Mouse (Mus musculus): ENCODE measurements around the gene Eef1akmt1.

Gene Eef1akmt1

DNA sequence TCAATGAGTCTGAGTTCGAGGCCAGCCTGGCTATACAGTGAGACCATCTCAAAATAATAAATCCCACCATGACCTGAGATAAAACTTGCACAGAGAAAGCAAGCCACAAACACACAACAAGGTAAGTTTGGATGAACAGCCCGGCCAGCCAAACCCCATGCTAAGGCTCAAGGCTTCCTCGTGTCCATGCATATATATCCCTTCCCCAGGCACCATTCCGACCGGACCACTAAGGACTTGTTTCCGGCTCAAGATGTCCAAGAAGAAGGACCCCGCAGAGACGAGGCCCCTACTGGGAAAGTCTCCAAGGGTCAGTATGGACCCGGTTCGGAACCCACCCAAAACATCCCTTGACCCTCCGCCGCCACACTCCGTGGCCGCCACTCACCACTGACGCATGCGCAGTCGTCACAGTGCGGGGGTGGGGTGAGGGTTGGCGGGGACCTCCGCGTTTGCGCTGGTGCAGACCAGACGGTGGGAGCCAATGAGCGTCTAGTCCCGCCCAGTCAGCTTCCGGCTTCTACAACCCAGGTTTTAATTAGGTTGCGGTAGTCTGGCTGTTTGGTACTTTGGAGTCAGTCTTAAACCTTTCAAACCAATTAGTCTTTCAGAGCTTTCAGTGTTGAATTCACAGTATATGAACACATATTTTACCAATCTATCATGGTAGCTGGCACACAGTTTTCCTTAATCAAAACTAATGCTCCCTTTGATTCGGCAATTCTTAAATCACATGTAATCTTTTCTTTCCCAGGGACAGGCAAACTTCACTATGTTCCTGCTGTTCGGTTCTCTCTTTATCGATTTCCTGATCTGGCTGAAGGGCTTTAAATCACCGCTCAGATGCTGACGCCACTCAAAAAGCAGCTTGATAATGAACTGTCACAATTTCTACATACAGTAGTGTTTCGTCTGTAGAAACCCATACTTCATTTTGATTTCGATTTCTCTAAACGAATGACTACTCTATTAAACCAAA, at the start of gene Eef1akmt1:
Eef1akmt1 (minus strand) TSS at position 458 of the 979 bp plus-strand sequence.
- Histone ChIP-seq H3K4me1 (replicated peaks; ENCODE audit: low read depth, low read length) (peaks cover 47% of the 10 kb centered on the region), H3K27me3 (ENCODE audit: insufficient read depth, low read length) (no peaks in the 10 kb centered on the region), H3K36me3 (ENCODE audit: insufficient read depth, low read length) (peaks cover 14% of the 10 kb centered on the region), H3K4me3 (replicated peaks; ENCODE audit: low read length) (peak within 1 kb of the TSS; percentile 91), H3K9me3 (ENCODE audit: low read length) (no peaks in the 10 kb centered on the region)
- no peak for TF ChIP-seq NANOG (IDR thresholded peaks at IDR 0.05; ENCODE audit: borderline replicate concordance, low read length)
- TF ChIP-seq POU5F1 (IDR thresholded peaks at IDR 0.05; ENCODE audit: borderline replicate concordance, low read length), result no peak
- TF ChIP-seq CTCF (conservative IDR thresholded peaks at IDR 0.05; ENCODE audit: low read length), result no peak

DNA sequence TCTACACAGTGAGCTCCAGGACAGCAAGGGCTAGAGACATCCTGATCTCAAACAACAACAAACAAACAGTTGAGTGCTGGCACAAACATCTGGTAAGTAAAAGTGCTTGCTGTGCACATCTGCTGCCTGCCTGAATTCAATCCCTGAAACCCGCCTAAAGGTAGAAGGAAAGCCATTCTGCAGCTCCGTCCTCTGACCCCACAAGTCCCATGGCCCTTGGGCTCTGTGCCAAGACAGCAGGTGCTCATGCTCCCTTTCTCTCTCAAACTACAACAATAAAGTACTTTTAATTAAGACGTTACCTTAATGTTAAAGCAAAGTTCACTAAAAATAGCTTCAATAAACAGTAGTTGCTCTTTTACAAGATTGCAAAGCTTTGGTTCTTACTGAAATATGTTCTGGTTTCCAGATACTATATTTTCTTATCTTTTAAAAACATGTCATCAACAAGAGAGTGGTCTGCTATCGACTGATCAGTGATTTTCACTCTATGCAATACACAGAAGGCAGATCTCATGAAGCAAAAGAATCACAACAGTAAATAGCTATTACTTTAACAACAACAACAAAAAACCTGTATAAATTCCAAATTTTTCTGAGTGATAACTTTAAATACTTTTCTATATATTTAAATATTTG, 49.3 kb upstream of the Eef1akmt1 start:
- H3K36me3 ChIP-seq (ENCODE audit: insufficient read depth, low read length), result peaks cover 82% of the 10 kb centered on the region
- peaks cover 44% of the 10 kb centered on the region for H3K4me1 ChIP-seq (replicated peaks; ENCODE audit: low read depth, low read length)
- no peak for TF ChIP-seq CTCF (conservative IDR thresholded peaks at IDR 0.05; ENCODE audit: low read length)
- TF ChIP-seq POU5F1 (IDR thresholded peaks at IDR 0.05; ENCODE audit: borderline replicate concordance, low read length), result no peak
- no peak for TF ChIP-seq NANOG (IDR thresholded peaks at IDR 0.05; ENCODE audit: borderline replicate concordance, low read length)

DNA sequence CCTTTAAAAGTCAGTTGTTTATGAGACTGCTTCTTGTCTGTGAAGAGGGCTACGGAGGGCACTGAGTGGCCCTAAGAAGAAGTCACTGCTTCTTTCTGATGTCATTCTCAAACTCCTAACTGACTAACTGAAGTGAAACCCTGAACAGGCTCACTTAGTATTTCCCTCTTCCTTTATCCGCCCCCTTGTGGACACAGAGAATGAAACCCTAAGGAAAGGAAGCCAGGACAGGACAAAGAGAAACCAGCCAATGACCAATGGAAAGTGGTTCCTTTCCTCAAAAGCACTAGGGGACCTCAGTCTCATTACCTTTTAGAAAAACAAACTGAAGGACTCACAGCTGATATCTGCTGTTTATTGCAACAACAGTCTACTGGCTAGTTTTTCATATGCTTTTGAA, 48.1 kb upstream of the Eef1akmt1 start:
- H3K27me3 ChIP-seq (ENCODE audit: insufficient read depth, low read length), result no peaks in the 10 kb centered on the region
- no peak overlapping the region for H3K4me3 ChIP-seq (replicated peaks; ENCODE audit: low read length)
- H3K4me1 ChIP-seq (replicated peaks; ENCODE audit: low read depth, low read length), result peaks cover 44% of the 10 kb centered on the region
- H3K36me3 ChIP-seq (ENCODE audit: insufficient read depth, low read length), result peaks cover 80% of the 10 kb centered on the region
- no peak for TF ChIP-seq NANOG (IDR thresholded peaks at IDR 0.05; ENCODE audit: borderline replicate concordance, low read length)
- TF ChIP-seq CTCF (conservative IDR thresholded peaks at IDR 0.05; ENCODE audit: low read length), result peak; percentile 34; the same call in 1 of the 2 replicates
- no peaks in the 10 kb centered on the region for H3K9me3 ChIP-seq (ENCODE audit: low read length)

More for the DNA sequence above, 49.3 kb upstream of the Eef1akmt1 start:
- H3K27me3 ChIP-seq (ENCODE audit: insufficient read depth, low read length), result no peaks in the 10 kb centered on the region
- H3K9me3 ChIP-seq (ENCODE audit: low read length), result no peaks in the 10 kb centered on the region
- H3K4me3 ChIP-seq (replicated peaks; ENCODE audit: low read length), result no peak overlapping the region

DNA sequence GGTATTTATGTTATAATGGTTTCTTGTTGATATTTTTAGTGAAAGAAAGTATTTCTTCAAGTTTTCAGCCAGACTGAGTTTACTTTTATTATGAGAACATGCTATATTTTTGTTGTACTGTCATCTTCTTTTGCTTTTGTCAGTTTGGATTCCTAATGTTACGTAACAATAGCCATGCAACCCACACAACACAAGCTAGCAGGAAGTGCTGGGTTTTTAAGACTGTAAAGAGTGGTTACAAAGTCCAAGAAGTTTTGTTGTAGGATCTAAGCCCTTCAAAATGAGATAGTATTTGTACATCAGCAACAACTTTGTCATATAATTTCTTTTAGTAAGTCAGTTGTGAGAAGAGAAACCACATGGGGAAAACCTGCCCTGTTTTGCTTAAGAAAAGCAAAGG, 46.3 kb upstream of the Eef1akmt1 start:
- Histone ChIP-seq H3K4me3 (replicated peaks; ENCODE audit: low read length) (no peak overlapping the region), H3K4me1 (replicated peaks; ENCODE audit: low read depth, low read length) (peaks cover 44% of the 10 kb centered on the region), H3K27me3 (ENCODE audit: insufficient read depth, low read length) (no peaks in the 10 kb centered on the region), H3K9me3 (ENCODE audit: low read length) (no peaks in the 10 kb centered on the region), H3K36me3 (ENCODE audit: insufficient read depth, low read length) (peaks cover 74% of the 10 kb centered on the region)
- TF ChIP-seq CTCF (conservative IDR thresholded peaks at IDR 0.05; ENCODE audit: low read length) (no peak), POU5F1 (IDR thresholded peaks at IDR 0.05; ENCODE audit: borderline replicate concordance, low read length) (no peak), NANOG (IDR thresholded peaks at IDR 0.05; ENCODE audit: borderline replicate concordance, low read length) (no peak)

DNA sequence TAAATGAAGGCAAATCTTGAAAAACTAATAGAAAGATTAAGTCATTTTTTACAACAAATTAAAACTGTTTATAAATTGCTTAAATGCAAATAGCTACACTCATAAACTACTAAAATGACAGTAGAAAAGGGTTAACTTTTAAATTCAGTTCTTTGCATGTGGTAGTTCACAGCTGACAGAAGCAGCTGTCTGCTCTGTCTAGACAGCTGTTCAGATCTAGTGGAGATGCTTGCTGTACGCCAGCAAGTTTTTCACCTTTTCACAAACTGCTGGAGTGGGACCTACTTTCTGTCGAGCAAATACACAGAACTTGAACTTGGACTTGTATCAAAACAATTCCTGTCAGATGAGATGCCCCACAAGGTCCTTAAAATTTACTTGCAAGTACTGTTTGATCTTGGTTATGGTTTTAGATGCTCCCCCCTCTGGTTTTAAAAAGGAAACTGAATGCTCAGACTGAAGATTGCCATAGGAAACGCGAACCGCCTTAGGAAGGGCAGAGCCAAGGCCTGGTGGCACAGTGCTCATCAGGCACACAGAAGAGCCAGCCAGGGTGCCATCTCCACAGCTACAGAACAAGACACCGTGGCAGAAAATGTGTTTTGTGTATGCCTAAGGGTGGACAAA, 45.0 kb upstream of the Eef1akmt1 start:
- Histone ChIP-seq H3K36me3 (ENCODE audit: insufficient read depth, low read length) (peaks cover 69% of the 10 kb centered on the region), H3K9me3 (ENCODE audit: low read length) (no peaks in the 10 kb centered on the region), H3K4me1 (replicated peaks; ENCODE audit: low read depth, low read length) (peaks cover 42% of the 10 kb centered on the region), H3K4me3 (replicated peaks; ENCODE audit: low read length) (no peak overlapping the region), H3K27me3 (ENCODE audit: insufficient read depth, low read length) (no peaks in the 10 kb centered on the region)
- TF ChIP-seq POU5F1 (IDR thresholded peaks at IDR 0.05; ENCODE audit: borderline replicate concordance, low read length) (no peak), CTCF (conservative IDR thresholded peaks at IDR 0.05; ENCODE audit: low read length) (no peak), NANOG (IDR thresholded peaks at IDR 0.05; ENCODE audit: borderline replicate concordance, low read length) (no peak)

DNA sequence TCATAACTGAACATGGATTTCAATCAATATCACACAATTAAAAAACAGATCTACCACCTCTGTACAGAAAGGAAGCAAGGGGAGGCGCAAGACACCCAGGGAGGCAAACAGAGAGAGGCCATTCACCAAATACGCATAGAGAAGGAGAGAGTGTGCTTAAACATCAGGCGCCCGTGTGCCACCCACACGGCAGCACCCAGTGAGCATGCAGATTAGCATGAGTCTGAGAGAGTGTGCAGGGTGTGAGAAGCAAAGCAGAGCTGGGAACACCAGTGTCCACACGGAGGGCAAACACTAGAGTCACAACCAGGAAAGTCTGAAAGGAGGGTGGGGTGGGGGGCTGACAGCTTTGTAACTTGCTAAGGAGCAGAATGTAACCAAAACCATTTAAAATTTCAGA, 44.4 kb upstream of the Eef1akmt1 start:
- Histone ChIP-seq H3K27me3 (ENCODE audit: insufficient read depth, low read length) (no peaks in the 10 kb centered on the region), H3K9me3 (ENCODE audit: low read length) (no peaks in the 10 kb centered on the region), H3K36me3 (ENCODE audit: insufficient read depth, low read length) (peaks cover 73% of the 10 kb centered on the region), H3K4me1 (replicated peaks; ENCODE audit: low read depth, low read length) (peaks cover 45% of the 10 kb centered on the region), H3K4me3 (replicated peaks; ENCODE audit: low read length) (no peak overlapping the region)
- no peak for TF ChIP-seq CTCF (conservative IDR thresholded peaks at IDR 0.05; ENCODE audit: low read length)
- no peak for TF ChIP-seq POU5F1 (IDR thresholded peaks at IDR 0.05; ENCODE audit: borderline replicate concordance, low read length)
- no peak for TF ChIP-seq NANOG (IDR thresholded peaks at IDR 0.05; ENCODE audit: borderline replicate concordance, low read length)

DNA sequence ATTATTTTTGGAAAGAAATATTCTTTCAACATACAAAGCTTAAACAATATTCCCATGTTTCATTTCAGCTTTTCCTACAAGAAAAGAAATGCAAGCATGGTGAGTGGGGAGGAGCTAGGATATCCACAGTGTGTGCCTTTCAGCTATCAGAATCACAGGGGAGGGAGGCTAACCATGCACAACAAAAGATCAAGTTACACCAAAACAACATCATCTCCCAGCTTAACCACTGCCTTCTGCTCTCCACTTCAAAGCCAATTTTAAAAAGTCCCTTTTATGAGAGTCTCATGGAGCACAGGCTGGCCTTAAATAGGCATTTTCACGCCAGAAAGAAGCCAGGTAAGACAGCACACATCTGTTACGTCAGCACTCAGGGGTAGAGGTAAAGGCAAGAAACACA, 39.6 kb upstream of the Eef1akmt1 start:
- Histone ChIP-seq H3K4me3 (replicated peaks; ENCODE audit: low read length) (no peak overlapping the region), H3K9me3 (ENCODE audit: low read length) (no peaks in the 10 kb centered on the region), H3K36me3 (ENCODE audit: insufficient read depth, low read length) (peaks cover 71% of the 10 kb centered on the region), H3K27me3 (ENCODE audit: insufficient read depth, low read length) (no peaks in the 10 kb centered on the region), H3K4me1 (replicated peaks; ENCODE audit: low read depth, low read length) (peaks cover 36% of the 10 kb centered on the region)
- TF ChIP-seq POU5F1 (IDR thresholded peaks at IDR 0.05; ENCODE audit: borderline replicate concordance, low read length), result no peak
- TF ChIP-seq NANOG (IDR thresholded peaks at IDR 0.05; ENCODE audit: borderline replicate concordance, low read length), result no peak
- no peak for TF ChIP-seq CTCF (conservative IDR thresholded peaks at IDR 0.05; ENCODE audit: low read length)

DNA sequence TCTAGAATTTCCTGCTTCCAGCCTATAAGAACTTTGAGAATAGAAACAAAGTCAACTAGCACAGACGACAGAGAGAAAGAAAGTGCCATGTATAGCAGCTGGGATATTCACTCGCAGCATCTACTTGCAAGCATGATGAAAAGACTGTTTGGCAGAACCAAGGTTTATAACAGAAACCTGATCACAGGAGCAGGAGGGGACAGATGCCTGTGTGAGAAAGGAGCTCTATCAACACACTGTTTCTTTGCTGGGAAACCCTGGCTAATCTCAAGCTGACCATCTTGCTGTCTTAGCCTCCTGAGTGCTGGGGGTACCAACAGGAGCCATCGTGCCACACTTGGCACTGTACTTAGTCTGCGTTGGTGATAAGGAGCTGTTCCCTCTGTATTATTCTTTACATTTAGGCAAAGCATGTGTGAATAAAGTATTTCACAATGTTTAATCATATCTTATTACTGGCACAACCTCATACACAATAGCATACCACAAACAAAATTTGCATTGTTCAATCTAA, 38.5 kb upstream of the Eef1akmt1 start:
- H3K9me3 ChIP-seq (ENCODE audit: low read length), result no peaks in the 10 kb centered on the region
- peaks cover 67% of the 10 kb centered on the region for H3K36me3 ChIP-seq (ENCODE audit: insufficient read depth, low read length)
- TF ChIP-seq POU5F1 (IDR thresholded peaks at IDR 0.05; ENCODE audit: borderline replicate concordance, low read length), result no peak
- TF ChIP-seq NANOG (IDR thresholded peaks at IDR 0.05; ENCODE audit: borderline replicate concordance, low read length), result no peak
- no peak for TF ChIP-seq CTCF (conservative IDR thresholded peaks at IDR 0.05; ENCODE audit: low read length)
- H3K4me1 ChIP-seq (replicated peaks; ENCODE audit: low read depth, low read length), result peaks cover 32% of the 10 kb centered on the region
- no peak overlapping the region for H3K4me3 ChIP-seq (replicated peaks; ENCODE audit: low read length)
- H3K27me3 ChIP-seq (ENCODE audit: insufficient read depth, low read length), result no peaks in the 10 kb centered on the region

All from E14TG2a.4 (cell line).